Mouse (Mus musculus) forebrain, embryonic 16.5 days (tissue): Measurements from ENCODE around the gene Utf1. TPM values are rescaled to one million over a fixed set of nuclear protein-coding genes. Genes with fewer than 3 reads are reported as not detected.
A peak's percentile ranks its signal among the peaks of the same experiment; 100 is the strongest.

ENCODE experiments used
- ATAC-seq: fragments of 200-750 bp; cut with Nextera tagmentation; 2 replicates; pipeline ENCODE4 v1.8.0; 2017; ENCODE audit warnings: mild to moderate bottlenecking, moderate library complexity
- H3K27ac ChIP-seq: fragments of 300-500 bp; sonication (generic); 2 replicates; pipeline ENCODE4 v1.5.1; 2014; ENCODE audit warnings: low read length, control low read depth
- H3K27me3 ChIP-seq: fragments of 300-500 bp; sonication (generic); replicated peaks from 2 replicates; pipeline ENCODE4 v1.6.1; 2014; ENCODE audit warnings: low read length; ENCODE audit not compliant: control insufficient read depth, insufficient read depth
- H3K36me3 ChIP-seq: fragments of 300-500 bp; sonication (generic); 2 replicates; pipeline ENCODE4 v1.6.1; 2014; ENCODE audit not compliant: control insufficient read depth, insufficient read depth
- H3K4me1 ChIP-seq: fragments of 300-500 bp; sonication (generic); replicated peaks from 2 replicates; pipeline ENCODE4 v1.6.1; 2014; ENCODE audit warnings: low read length; ENCODE audit not compliant: control insufficient read depth, insufficient read depth
- H3K4me2 ChIP-seq: fragments of 300-500 bp; sonication (generic); 2 replicates; pipeline ENCODE4 v1.6.1; 2014; ENCODE audit warnings: mild to moderate bottlenecking, low read length, control low read depth
- H3K4me3 ChIP-seq: fragments of 300-500 bp; sonication (generic); replicated peaks from 2 replicates; pipeline ENCODE4 v1.5.1; 2014; ENCODE audit warnings: mild to moderate bottlenecking, low read length, control low read depth
- H3K9ac ChIP-seq: fragments of 300-500 bp; sonication (generic); replicated peaks from 2 replicates; pipeline ENCODE4 v1.6.1; 2014; ENCODE audit warnings: low read depth, low read length, control low read depth
- H3K9me3 ChIP-seq: fragments of 300-500 bp; sonication (generic); 2 replicates; pipeline ENCODE4 v1.6.1; 2016; ENCODE audit warnings: low read length; ENCODE audit not compliant: control insufficient read depth
- WGBS: fragments of 180-500 bp; shearing (Covaris S2); extraction: QIAGEN DNeasy Blood & Tissue Kit; methylation state at CpG from one replicate; pipeline ENCODE4 v1.1.7; 2014; 5-methylcytosine and 5-hydroxymethylcytosine counted together
- polyA plus RNA-seq: library from polyadenylated mRNA; unstranded; fragments of >200 nt; fragmentation: Nextera tagmentation; extraction: Ambion mirVana; gene quantifications from 2 replicates; pipeline ENCODE4 v1.2.1, GENCODE M21; 2015

Gene Utf1
- polyA plus RNA-seq, 1 experiment from 2014 or later: not detected

DNA sequence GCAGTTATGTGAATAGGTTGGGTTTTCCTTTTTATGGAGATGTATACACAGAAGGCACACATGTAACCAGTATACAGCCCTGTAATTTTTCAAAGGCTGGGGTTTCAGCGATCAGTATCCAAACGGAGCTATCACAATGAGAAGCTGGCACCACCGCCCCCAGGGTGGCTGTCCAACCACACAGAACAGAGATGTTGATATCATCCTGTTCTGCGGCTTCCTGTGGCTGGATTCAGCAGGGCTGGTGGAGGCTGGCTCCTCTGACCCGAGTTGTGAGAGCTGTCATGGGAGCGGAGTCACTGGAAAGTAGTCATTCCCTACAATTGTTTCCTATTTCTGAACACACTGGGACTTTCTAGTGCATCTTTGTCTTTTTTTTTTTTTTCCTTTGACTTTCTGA lies 38.3 kb upstream of the Utf1 start:
- no peaks in the 10 kb centered on the region for H3K36me3 ChIP-seq
- peaks cover 3% of the 10 kb centered on the region; the same call in 1 of the 2 replicates for H3K27me3 ChIP-seq
- ATAC-seq: no peak
- no peak overlapping the region for H3K4me2 ChIP-seq
- H3K9me3 ChIP-seq: no peaks in the 10 kb centered on the region
- no peak overlapping the region for H3K9ac ChIP-seq
- H3K27ac ChIP-seq: no peak overlapping the region
- H3K4me1 ChIP-seq: peaks cover 24% of the 10 kb centered on the region
- H3K4me3 ChIP-seq: no peak overlapping the region
- 30% methylated on average over 6 of the region's 6 CpGs for WGBS

DNA sequence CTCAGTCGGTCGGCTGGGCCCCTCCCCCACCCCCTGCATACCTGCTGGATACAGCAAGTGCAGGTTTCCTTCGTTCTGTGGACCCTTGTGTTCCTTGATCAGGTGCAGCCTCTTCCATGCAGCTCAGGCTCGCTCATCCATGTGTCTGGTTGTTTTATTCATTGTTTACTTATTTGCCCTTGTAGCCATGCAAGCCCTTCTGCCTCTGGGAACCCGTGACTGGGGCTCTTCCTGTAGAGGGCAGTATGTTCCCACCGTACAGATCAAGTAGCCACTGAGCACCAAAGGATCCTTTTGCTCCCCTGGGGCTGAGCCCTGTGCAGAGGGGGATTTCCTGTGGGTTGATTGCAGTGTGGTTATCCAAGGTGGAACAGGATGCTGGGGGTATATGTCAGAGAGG lies 37.9 kb upstream of the Utf1 start:
- WGBS: 5% methylated on average over 6 of the region's 6 CpGs
- no peak overlapping the region for H3K4me2 ChIP-seq
- H3K27ac ChIP-seq: no peak overlapping the region
- peaks cover 25% of the 10 kb centered on the region for H3K4me1 ChIP-seq
- H3K27me3 ChIP-seq: peaks cover 3% of the 10 kb centered on the region; the same call in 1 of the 2 replicates
- ATAC-seq: no peak
- H3K36me3 ChIP-seq: no peaks in the 10 kb centered on the region
- H3K9me3 ChIP-seq: no peaks in the 10 kb centered on the region
- H3K9ac ChIP-seq: no peak overlapping the region
- no peak overlapping the region for H3K4me3 ChIP-seq

GRCm38 (mm10) chr7:139908176-139908575 lies 35.4 kb upstream of the Utf1 start:
- peaks cover 25% of the 10 kb centered on the region for H3K4me1 ChIP-seq
- H3K36me3 ChIP-seq: no peaks in the 10 kb centered on the region
- no peaks in the 10 kb centered on the region for H3K9me3 ChIP-seq
- no peak overlapping the region for H3K9ac ChIP-seq
- peak; percentile 57 for ATAC-seq
- H3K4me3 ChIP-seq: no peak overlapping the region
- peaks cover 3% of the 10 kb centered on the region; the same call in 1 of the 2 replicates for H3K27me3 ChIP-seq
- WGBS: 45% methylated on average over 5 of the region's 5 CpGs
- H3K4me2 ChIP-seq: no peak overlapping the region
- 0 out of 2 replicates have a peak overlapping the region, but pooled peaks have one; percentile 16 for H3K27ac ChIP-seq

DNA sequence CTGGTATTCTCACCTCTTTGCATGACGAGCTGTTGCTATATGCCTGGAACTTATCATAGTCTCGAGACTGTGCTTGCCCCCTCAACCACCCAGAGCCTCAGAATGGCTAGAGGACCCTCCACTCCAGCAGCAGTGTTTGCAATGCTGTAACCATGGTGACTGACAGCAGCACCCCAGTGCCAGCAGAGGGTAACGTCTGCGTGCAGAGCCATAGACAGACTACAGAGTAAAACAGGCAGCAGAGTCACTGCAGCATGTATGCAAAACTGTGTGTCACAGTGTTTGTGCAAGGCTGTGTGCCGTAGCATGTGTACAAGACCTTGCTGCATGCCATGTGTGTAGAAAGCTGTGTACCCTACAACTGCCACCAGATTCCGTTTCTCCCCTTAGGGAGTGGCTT lies 34.1 kb upstream of the Utf1 start:
- Histone ChIP-seq H3K4me3 (no peak overlapping the region), H3K27ac (no peak overlapping the region), H3K4me1 (peaks cover 29% of the 10 kb centered on the region), H3K9me3 (no peaks in the 10 kb centered on the region), H3K27me3 (peaks cover 10% of the 10 kb centered on the region), H3K36me3 (no peaks in the 10 kb centered on the region), H3K4me2 (no peak overlapping the region), H3K9ac (no peak overlapping the region)
- WGBS: 22% methylated on average over 6 of the region's 6 CpGs
- peak; percentile 68 for ATAC-seq

- Histone ChIP-seq H3K4me1 (peaks cover 31% of the 10 kb centered on the region), H3K4me3 (no peak overlapping the region), H3K9me3 (no peaks in the 10 kb centered on the region), H3K4me2 (no peak overlapping the region), H3K36me3 (no peaks in the 10 kb centered on the region), H3K27ac (no peak overlapping the region), H3K9ac (no peak overlapping the region), H3K27me3 (peaks cover 18% of the 10 kb centered on the region)
- no peak for ATAC-seq
- 53% methylated on average over 11 of the region's 11 CpGs for WGBS
These were observed 33.3 kb upstream of the Utf1 start for GRCm38 (mm10) chr7:139910204-139910835.

- H3K9ac ChIP-seq: 0 out of 2 replicates have a peak overlapping the region, but pooled peaks have one; percentile 20
- peaks cover 21% of the 10 kb centered on the region for H3K4me1 ChIP-seq
- H3K27ac ChIP-seq: no peak overlapping the region
- 0 out of 2 replicates have a peak, but pooled peaks have one; percentile 30 for ATAC-seq
- peak overlapping the region; percentile 30 for H3K4me3 ChIP-seq
- peak overlapping the region; percentile 46 for H3K4me2 ChIP-seq
- 10% methylated on average over 29 of the region's 29 CpGs for WGBS
- peaks cover 23% of the 10 kb centered on the region for H3K27me3 ChIP-seq
- no peaks in the 10 kb centered on the region for H3K36me3 ChIP-seq
- H3K9me3 ChIP-seq: no peaks in the 10 kb centered on the region
These were observed 29.2 kb upstream of the Utf1 start for GRCm38 (mm10) chr7:139914141-139915047.

GRCm38 (mm10) chr7:139915646-139916257 lies 27.8 kb upstream of the Utf1 start:
- peaks cover 23% of the 10 kb centered on the region for H3K27me3 ChIP-seq
- no peak overlapping the region for H3K9ac ChIP-seq
- H3K4me2 ChIP-seq: no peak overlapping the region
- H3K4me3 ChIP-seq: no peak overlapping the region
- no peaks in the 10 kb centered on the region for H3K9me3 ChIP-seq
- WGBS: 7% methylated on average over 14 of the region's 14 CpGs
- ATAC-seq: no peak
- peaks cover 11% of the 10 kb centered on the region for H3K4me1 ChIP-seq
- H3K27ac ChIP-seq: no peak overlapping the region
- no peaks in the 10 kb centered on the region for H3K36me3 ChIP-seq

GRCm38 (mm10) chr7:139916345-139916744 lies 27.2 kb upstream of the Utf1 start:
- H3K4me3 ChIP-seq: no peak overlapping the region
- no peaks in the 10 kb centered on the region for H3K9me3 ChIP-seq
- WGBS: 0% methylated on average over 1 of the region's 1 CpGs
- H3K9ac ChIP-seq: no peak overlapping the region
- H3K27ac ChIP-seq: no peak overlapping the region
- no peak for ATAC-seq
- H3K4me2 ChIP-seq: no peak overlapping the region
- H3K4me1 ChIP-seq: peaks cover 11% of the 10 kb centered on the region
- H3K36me3 ChIP-seq: no peaks in the 10 kb centered on the region
- peaks cover 23% of the 10 kb centered on the region for H3K27me3 ChIP-seq

GRCm38 (mm10) chr7:139918262-139918661 lies 25.3 kb upstream of the Utf1 start:
- 67% methylated on average over 4 of the region's 4 CpGs for WGBS
- ATAC-seq: no peak
- H3K9ac ChIP-seq: no peak overlapping the region
- no peaks in the 10 kb centered on the region for H3K36me3 ChIP-seq
- H3K4me3 ChIP-seq: no peak overlapping the region
- H3K9me3 ChIP-seq: no peaks in the 10 kb centered on the region
- H3K4me1 ChIP-seq: peaks cover 11% of the 10 kb centered on the region
- no peak overlapping the region for H3K27ac ChIP-seq
- H3K4me2 ChIP-seq: no peak overlapping the region
- peaks cover 23% of the 10 kb centered on the region for H3K27me3 ChIP-seq
